Mouse (Mus musculus): ENCODE results near the gene Mmp17.

The Mmp17 gene

GRCm38 (mm10) chr5:129583761-129584582 lies at the start of gene Mmp17:
Mmp17 (plus strand) TSS chr5:129584169.
- peak; percentile 90 for DNase-seq (ENCODE audit: low spot score)

- DNase-seq (ENCODE audit: low spot score), result no peak
Measured at GRCm38 (mm10) chr5:129534500-129534899, 49.5 kb upstream of the Mmp17 start.

- no peak for DNase-seq (ENCODE audit: low spot score)
Measured at GRCm38 (mm10) chr5:129535021-129535420, 48.9 kb upstream of the Mmp17 start.

- DNase-seq (ENCODE audit: low spot score), result no peak
Measured at GRCm38 (mm10) chr5:129535431-129535830, 48.5 kb upstream of the Mmp17 start.

- no peak for DNase-seq (ENCODE audit: low spot score)
Measured at GRCm38 (mm10) chr5:129538826-129539225, 45.1 kb upstream of the Mmp17 start.

- peak; percentile 12 for DNase-seq (ENCODE audit: low spot score)
Measured at GRCm38 (mm10) chr5:129542236-129542635, 41.7 kb upstream of the Mmp17 start.

GRCm38 (mm10) chr5:129545787-129546186 lies 38.2 kb upstream of the Mmp17 start:
- no peak for DNase-seq (ENCODE audit: low spot score)

GRCm38 (mm10) chr5:129549716-129550115 lies 34.3 kb upstream of the Mmp17 start:
- no peak for DNase-seq (ENCODE audit: low spot score)

- DNase-seq (ENCODE audit: low spot score), result no peak
Measured at GRCm38 (mm10) chr5:129550790-129551189, 33.2 kb upstream of the Mmp17 start.

GRCm38 (mm10) chr5:129551991-129552390 lies 32.0 kb upstream of the Mmp17 start:
- DNase-seq (ENCODE audit: low spot score), result no peak

- no peak for DNase-seq (ENCODE audit: low spot score)
Measured at GRCm38 (mm10) chr5:129553642-129554041, 30.3 kb upstream of the Mmp17 start.

GRCm38 (mm10) chr5:129558591-129558990 lies 25.4 kb upstream of the Mmp17 start:
- DNase-seq (ENCODE audit: low spot score), result no peak

- no peak for DNase-seq (ENCODE audit: low spot score)
Measured at GRCm38 (mm10) chr5:129559283-129559682, 24.7 kb upstream of the Mmp17 start.

- no peak for DNase-seq (ENCODE audit: low spot score)
Measured at GRCm38 (mm10) chr5:129562342-129562741, 21.6 kb upstream of the Mmp17 start.

- no peak for DNase-seq (ENCODE audit: low spot score)
Measured at GRCm38 (mm10) chr5:129568596-129568995, 15.4 kb upstream of the Mmp17 start.

- no peak for DNase-seq (ENCODE audit: low spot score)
Measured at GRCm38 (mm10) chr5:129578201-129578600, 5.8 kb upstream of the Mmp17 start.

- no peak for DNase-seq (ENCODE audit: low spot score)
Measured at GRCm38 (mm10) chr5:129580046-129580445, 3.9 kb upstream of the Mmp17 start.

- no peak for DNase-seq (ENCODE audit: low spot score)
Measured at GRCm38 (mm10) chr5:129580572-129580971, 3.4 kb upstream of the Mmp17 start.

GRCm38 (mm10) chr5:129581015-129581414 lies 3.0 kb upstream of the Mmp17 start:
- DNase-seq (ENCODE audit: low spot score), result no peak

GRCm38 (mm10) chr5:129583331-129583730 lies 638 bp upstream of the Mmp17 start:
- no peak for DNase-seq (ENCODE audit: low spot score)

- peak; percentile 48 for DNase-seq (ENCODE audit: low spot score)
Measured at GRCm38 (mm10) chr5:129584583-129585541, 893 bp downstream of the Mmp17 start.

- DNase-seq (ENCODE audit: low spot score), result peak; percentile 94
Measured at GRCm38 (mm10) chr5:129586016-129586415, 2.0 kb downstream of the Mmp17 start.

- DNase-seq (ENCODE audit: low spot score), result no peak
Measured at GRCm38 (mm10) chr5:129586471-129586870, 2.5 kb downstream of the Mmp17 start.
